Mouse (Mus musculus) layer of hippocampus, adult 8-10 months (tissue): ENCODE results near the gene Mzf1. TPM values are rescaled to one million over a fixed set of nuclear protein-coding genes. Genes with fewer than 3 reads are reported as not detected.
"Not testable (repeated sequence)": the region's sequence is repeated elsewhere in the genome, so short reads cannot be mapped to it uniquely, and the experiment has no call there.

Experiments
- DNase-seq, 2 experiments: peaks; one replicate each; pipeline ENCODE4 v3.0.0; 2022; ENCODE audit warnings: low spot score in 2 of 2
- total RNA-seq, 4 experiments: library from RNA; stranded (reverse); gene quantifications; 2 replicates each; pipeline ENCODE4 v1.2.4; 2022

The Mzf1 gene
- 10 to 100 TPM; 12.1 to 16.3 (median 15.0) TPM for total RNA-seq

DNA sequence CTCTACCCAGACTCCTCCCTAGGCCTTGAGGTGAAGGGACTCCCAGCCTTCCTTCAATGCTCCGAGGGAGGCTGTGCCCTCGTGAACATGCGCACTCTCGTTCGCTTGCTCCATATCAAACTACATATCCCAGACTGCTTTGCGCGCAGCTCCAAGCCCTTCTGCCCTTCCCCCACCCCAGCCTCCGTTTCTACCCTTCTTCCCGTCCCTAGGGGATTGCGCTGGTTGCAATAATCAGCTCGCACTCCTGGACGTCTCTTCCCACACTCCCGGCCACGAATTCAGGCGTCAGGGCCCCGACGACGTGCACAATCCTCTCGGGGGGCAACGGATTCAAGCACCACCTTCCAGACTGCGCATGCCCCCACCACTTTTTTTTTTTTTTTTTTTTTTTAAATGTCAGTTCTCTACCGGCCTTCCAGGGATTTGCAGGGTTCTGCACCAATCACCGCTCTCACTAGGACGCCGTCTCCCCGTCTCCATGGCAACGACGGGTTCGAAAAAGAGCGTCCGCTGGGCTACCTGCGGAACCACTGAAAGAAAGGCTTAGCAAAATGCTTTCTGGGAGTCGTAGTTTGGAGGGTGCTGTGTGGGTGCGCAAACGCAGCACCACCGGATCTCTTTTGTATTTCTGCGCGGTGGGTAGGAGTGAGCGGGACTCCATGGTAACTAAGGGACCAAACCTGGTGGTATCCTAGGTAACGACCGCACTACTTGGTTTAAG, at the start of gene Mzf1:
Gene Mzf1, minus strand, starts transcription at position 478 of the 724 bp plus-strand sequence.
- peak; percentile 93 to 98 for DNase-seq

DNA sequence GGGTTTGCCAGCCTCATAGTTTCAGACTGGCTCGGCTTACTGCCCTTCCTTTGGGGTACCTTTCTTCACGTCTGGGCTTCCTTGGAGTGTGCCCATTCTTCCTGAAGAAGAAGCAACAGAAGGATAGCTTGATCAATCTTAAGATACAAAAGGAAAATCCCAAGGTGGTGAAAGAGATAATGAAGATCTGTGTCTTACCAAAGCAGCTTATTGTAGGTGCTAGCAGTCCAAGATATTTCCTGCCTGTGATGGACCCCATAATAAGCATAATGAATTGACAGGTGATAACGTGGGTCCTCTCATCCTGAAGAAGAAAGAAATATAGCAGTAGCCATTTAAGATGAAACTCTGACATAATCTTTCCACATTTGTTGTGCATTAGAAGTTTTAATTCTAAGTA, 40.5 kb upstream of the Mzf1 start, which contains the start of gene Vmn1r85:
Gene Vmn1r85, minus strand, starts transcription at position 101 of the 400 bp plus-strand sequence.
- DNase-seq, result no peak

DNA sequence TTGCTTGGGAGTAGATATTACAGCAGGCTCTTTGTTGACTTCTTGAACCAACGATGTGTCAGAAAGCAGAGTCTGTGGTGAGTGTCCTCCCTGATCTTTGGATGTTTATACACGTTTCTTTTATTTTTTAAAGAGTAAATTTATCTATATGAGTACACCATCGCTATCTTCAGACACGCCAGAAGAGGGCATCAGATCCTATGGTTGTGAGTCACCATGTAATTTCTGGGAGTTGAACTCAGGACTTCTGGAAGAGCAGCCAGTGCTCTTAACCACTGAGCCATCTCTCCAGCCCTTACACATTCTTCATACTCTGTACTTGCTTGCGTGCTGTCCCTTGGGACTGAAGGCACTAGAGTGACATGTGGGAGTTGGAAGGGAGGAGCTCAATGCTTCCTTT, 17.7 kb upstream of the Mzf1 start:
- DNase-seq, result no peak

DNA sequence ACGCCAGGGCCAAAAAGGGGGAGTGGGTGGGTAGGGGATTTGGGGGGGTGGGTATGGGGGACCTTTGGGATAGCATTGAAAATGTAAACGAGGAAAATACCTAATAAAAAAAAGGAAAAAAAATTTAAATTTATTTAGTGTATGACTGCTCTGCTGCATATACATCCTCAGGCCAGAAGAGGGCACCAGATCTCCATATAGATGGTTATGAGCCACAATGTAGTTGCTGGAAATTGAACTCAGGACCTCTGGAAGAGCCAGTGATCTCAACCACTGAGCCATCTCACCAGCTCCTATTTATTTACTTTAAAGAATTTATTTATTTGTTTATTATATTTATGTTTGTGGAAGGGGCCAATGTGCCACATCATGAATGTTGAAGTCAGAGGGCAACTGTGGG, 8.8 kb upstream of the Mzf1 start:
- DNase-seq, result not testable (repeated sequence)

DNA sequence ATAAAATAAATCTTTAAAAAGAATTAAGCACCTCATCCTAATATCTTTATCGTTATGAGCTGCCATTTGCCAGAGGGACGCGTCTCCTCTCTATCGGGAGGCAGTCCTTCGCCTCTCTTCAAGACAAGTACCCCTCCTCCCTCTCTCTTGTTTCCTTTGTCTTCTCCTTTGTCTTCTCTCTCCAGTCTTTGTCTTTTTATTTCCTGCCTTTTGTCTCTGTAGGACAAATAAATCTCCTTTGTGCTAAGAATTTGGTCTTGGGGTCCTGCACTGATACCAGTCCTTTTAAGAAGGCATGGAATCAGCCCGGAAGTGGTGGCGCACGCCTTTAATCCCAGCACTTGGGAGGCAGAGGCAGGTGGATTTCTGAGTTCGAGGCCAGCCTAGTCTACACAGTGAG, 5.0 kb upstream of the Mzf1 start:
- DNase-seq, result no peak

DNA sequence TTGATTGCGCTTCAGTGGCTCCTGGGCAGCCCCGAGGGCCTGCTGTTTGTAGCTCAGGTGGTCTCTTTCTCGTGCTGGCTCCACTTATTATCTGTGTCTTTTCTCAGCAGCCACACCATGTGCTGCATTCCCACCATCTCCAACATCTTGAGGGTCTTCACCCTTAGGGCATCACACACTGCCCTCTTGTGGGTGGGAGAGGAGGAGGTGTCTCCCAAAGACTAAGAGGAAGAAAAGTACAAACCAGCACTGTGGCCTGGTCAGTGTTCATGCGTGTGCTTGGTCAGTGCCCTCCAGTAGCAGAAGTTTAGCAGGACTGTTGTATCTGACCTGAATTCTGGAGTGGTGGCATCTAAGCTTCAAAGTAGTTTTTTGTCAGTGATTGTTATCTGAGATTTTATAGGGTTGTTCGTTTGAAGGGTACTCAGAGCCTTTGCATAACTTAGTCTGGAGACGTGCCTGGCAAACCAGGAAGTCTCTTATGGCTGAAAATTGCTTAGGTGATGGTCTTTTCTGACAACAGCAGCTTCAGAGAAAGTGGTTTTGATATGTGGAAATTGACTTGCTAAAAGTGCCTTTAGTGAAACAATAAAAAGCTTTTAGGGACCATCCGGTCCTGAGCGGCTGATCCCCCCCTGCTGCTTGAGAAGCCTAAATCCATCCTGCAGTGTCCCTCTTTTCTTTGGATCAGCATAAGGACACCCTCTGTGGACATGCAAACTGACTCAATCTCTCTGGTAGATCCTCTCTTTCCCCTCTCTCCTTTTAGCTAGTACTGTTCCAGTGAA, 2.5 kb upstream of the Mzf1 start:
- DNase-seq, result no peak

DNA sequence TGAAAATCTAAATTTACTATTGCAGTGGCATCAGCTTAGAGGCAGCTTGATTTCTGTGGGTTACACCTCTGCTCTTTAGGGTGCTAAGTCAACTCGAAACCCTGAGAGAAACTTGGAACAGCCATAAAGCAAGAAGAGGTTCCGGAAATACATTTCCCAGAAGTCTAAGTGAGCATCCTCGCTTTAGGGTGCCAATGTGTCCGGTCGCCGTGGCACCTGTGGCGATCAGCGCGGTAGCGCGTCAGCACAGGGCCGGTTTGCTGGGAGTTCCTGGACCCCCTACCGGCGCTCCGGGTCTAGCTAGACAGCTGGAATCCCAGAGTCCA, 640 bp downstream of the Mzf1 start:
- DNase-seq, result no peak

DNA sequence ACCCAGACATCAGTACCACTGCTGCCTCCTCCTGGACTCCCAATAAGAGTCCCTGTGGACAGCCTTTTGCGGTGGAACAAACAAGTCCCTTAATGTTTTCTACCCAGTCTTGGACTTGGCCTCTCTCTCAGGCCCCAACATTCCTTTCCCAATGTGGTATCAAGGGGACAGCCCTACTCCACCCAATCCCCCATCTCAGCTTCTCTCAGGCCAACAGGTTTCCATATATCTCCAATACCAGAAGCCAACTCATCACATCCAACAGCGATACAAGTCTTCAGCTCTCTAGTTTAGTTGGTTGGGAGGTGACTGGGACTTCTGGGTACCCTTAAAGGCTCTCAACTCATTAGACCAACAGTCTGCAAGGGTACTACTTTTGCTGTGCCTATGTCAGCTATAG, 1.1 kb downstream of the Mzf1 start:
- DNase-seq, result no peak

DNA sequence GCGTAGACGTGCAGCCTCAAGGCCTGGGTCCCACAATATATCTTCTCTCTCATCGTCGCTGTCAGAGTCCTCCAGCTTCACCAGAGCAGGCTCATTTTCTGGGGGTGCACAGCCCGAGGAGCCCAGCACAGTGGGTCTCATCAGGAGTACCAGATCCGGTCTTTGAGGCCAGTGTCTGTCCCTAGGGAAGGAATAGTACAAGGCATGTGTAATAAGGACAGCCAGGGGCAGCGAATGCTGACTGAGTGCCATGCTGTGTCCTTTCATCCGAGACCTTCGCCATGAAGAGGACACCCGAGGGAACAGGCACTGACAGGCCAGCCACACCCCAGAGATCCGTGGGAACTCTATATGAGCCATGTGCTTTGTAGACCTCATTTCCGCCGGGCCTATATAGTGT, 1.6 kb downstream of the Mzf1 start:
- no peak for DNase-seq

DNA sequence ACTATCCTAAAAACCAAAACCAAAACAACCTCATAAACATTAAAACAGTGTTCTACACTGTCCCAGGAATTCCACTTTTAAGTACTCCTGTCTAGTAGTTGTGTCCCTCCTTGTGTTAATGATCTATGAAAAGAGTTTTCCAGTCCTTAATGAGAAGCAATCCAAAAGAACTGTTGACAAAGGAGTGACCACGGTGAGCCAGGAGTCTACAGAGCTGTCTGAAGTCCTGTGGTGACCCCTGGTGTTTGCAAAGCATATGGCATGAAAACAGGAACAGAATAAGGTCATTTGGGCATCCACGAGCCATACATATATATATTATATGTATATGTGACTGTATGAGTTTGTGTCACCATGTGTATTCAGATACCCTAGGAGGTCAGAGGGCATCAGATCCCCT, 8.5 kb downstream of the Mzf1 start:
- DNase-seq, result peak in 1 of 2 experiments; percentile 13

DNA sequence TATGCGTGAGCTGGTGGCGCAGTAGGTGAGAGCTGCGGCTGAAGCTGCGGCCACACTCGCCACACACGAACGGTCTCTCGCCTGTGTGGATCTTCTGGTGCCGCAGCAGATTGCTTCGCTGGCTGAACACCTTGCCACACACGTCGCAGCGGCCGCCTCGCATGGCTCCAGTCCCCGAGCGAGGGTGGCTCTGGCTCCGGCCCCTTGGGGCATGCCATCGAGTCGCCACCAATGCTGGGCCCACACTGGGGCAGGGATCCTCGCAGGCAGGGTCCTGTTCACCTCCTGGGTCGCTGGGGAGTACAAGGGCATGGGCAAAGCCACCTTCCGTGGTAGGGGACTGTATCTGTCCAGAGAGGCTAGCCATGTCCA, 10.3 kb downstream of the Mzf1 start:
- DNase-seq, result no peak

DNA sequence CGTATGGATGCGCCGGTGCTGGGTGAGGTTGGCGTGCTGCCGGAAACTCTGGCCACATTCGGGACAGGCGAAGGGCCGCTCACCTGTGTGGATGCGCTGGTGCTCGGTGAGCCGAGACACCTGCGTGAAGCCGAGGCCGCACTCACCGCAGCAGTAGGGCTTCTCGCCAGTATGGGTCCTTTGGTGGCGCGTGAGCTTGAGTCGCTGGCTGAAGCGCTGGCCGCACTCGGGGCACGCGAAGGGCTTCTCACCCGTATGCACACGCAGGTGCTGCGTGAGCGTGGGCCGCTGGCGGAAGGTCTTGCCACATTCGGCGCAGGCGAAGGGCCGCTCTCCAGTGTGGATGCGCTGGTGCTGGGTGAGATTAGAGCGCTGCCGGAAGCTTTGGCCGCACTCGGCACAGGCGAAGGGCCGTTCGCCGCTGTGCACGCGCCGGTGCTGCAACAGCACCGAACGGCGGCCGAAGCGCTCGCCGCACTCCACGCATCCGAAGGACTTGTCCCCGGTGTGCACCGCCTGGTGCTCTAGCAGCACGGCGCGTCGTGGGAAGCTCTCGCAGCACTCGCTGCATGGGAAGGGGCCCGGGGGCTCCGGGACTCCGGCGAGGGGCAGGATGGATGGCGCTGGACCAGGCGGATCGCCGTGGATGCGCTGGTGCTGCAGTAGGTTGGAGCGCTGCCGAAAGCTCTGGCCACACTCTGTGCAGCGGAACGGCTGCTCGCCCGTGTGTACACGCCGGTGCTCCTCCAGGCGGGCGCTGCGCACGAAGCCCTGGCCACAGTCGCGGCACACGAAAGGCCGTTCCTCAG, 10.9 kb downstream of the Mzf1 start:
- no peak for DNase-seq

DNA sequence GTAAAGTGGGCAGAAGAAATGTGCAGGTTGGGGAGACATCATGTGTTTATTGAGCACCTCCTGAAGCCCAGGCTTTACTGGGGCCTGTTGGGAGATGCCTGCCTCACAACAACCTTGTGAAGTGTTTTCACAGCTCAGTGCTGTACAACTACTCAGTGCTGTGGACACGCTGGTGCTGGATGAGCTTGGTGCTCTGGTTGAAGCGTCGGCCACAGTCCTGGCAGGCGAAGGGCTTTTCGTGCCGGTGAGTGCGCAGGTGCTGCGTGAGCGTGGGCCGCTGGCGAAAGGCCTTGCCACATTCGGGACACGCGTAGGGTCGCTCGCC, 11.5 kb downstream of the Mzf1 start:
- DNase-seq, result no peak

DNA sequence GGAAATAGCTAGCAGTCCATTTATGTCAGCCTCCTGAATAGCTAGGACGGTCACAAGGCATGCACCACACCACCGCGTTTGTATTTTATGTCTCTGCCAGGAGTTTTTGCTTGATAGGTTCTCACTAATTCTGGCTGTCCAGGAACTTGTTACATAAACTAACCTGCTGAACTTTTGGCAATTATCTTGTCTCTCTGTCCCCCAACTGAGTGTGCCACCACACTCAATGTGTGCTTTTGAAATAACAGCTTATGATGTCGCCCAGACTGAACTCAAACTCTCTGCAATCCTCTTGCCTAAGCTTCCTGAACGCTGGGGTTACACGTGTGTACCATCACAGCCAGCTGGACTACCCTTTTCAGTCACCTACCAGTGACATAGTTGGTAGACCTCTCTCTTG, 12.1 kb downstream of the Mzf1 start:
- no peak for DNase-seq

DNA sequence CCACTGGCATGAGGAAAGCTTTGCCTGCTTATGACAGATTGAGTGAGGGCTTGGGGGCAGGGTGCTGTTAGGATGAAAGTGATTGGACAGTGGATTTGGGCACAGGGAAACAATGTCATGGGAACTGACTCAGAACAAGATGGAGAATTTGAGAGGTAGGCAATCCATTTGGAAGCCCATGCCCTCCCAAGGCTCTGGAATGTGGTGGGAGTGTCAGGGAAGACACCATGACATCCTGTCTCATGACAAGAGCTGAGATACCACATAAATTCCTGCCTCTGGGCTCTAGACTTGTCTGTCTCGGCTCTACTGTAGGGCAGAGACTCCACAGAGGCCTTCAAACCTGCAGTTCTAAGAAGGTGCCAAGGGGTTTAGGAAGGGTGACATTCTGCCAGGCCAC, 13.3 kb downstream of the Mzf1 start:
- DNase-seq, result no peak

DNA sequence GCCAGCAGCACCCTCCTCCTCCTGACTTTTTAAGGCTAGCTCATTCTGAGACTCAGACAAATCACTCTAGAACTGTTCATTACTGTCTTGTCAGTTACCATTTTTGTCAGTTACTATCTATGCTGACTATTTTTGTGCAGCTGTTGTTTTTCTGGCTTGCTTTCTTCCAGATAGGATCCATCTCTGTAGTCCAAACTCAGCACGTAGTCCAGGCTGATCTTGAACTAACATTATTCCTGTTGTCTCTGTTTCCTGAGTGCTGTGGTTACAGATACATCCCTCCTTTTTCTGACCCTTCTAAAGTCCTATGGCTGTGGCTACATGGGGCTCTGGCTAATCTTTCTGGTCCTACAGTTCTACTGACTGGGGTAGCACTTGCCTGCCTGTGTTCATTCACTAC, 15.4 kb downstream of the Mzf1 start:
- DNase-seq, result no peak

DNA sequence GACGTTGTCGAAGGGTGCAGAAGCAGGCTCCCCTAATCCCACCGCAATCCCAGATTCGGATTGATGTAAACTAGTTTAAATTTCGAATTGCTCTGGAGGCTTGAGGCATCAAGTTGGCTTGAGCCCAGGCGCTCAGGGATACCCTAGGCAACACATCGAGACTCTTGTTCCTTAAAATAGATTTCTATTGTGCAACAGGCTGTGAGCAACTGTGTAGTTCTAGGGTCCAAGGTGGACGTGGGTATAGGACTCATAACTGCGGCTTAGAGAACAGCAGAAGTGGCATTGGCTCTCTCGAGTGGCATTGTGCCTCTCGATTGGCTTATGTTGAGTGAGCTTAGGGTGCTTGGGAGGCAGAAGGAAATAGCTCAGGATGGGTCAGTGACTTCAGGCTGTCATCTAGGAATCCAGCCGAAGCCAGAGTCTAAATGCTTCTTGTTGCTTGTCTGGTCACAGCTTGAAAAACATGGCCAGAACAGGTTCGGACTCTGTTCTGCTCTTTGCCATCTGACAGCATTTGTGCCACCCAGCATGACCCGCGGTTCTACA, 15.9 kb downstream of the Mzf1 start:
- no peak for DNase-seq

DNA sequence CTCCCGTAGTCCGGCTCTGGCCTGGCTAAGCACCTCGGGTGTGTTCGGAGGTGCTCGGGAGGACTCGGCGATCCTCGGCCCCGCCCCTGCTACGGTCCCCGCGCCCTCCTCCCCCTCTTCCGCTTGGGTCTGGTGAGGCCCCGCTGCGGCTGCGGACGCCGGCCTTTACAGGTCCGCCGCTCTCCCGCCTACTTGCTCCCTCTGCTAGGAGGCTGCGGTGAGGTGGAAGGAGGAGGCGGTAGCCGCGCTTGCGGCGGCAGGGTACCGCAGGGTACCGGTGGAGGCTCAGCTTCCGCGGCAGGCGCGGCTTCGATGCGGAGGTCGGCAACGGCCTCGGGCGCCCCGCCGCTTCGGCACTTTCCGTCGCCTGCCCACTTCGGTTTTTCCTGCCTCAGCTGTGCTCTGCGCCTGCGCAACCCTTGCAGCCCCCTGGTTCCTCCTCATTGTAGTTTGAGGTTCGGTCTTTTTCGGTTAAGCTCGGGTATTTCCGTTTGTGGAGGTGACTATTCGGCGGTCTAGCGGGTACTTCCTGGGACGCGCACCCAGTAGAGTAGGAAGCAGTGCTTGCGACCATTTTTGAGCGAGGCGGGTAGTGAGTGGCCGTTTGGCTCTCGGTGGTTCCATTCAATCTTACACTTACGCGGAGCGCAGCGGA, 16.5 kb downstream of the Mzf1 start, which contains the start of gene Ube2m:
Gene Ube2m, minus strand, starts transcription at position 375 of the 655 bp plus-strand sequence.
- DNase-seq, result peak; percentile 98 to 99

DNA sequence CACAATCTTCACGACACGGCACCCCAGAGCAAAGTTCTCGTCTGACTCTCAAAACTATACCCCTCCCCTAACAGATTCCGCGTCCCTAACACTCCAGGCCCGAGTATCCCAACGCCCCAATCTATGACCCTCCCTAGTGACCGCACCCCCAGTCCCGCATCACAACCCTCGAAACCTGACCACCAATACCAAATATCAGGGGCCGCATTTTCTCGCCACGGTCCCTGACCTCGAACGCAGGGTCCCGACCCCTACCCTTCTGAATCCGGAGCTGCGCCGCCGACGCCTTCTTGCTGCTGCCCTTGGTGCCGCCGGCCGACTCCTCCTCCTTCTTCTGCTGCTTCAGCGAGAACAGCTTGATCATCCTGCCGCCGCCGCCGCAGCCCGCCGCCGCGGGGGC, 17.2 kb downstream of the Mzf1 start:
- DNase-seq, result peak in 1 of 2 experiments; percentile 54

DNA sequence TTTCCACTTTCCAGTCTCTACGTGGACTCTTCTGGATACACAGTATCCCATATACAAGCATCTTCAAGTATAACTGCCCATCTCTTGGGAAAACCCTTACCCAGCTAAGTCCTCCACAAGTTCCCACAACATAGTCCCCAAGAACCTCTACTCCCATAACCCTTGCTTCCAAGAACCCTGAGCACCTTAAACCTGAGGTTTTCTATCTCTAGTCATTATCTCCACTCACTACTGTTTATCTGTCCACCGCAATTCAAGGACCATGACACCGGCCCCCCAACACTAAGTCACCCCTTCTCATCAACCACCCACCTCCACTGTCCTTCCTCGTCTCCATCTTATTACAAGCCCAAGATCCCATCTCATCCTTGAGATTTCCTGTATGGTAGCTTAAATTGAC, 17.8 kb downstream of the Mzf1 start:
- DNase-seq, result no peak

DNA sequence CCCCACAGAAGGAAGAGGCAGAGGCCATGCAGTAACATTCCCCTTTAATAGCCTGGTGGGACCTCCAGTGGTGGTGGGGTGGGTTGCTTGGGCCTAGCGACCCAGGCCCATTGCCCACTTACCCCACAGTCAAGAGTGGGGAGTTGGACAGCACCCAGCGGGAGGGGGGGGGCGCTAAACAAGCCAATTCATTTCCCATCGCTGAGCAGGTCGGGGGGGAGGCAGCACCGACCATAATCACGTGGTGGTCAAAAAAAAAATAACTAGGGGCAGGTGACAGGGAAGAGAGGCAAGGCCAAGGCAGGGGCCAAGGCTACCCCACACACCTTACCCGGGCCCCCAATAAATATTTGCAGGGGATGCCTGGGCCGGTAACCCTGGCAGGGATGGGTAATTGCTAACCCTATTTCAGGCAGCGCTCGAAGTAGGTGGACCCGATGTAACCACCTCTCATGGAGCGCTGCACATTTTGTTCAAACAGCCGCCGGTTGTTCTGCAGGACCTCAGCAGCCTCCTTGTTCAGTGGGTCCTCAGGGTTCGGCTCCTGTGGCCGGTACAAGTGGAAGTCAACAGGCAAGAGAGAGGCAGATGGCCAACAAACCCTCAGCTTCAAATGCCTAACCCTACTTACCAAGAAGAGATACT, 19.2 kb downstream of the Mzf1 start:
- DNase-seq, result no peak
